Mouse (Mus musculus) MEL (cell line): Measurements from ENCODE around the gene Ppp4c. TPM values are rescaled to one million over a fixed set of nuclear protein-coding genes. Genes with fewer than 3 reads are reported as not detected.

Source experiments
- DNase-seq: peaks from one replicate; pipeline ENCODE4 v3.0.0; 2011; ENCODE audit warnings: low read depth, low spot score
- H3K27ac ChIP-seq: 2 replicates; pipeline ENCODE4 v1.5.1; 2012; ENCODE audit warnings: low read depth, mild to moderate bottlenecking, control low read depth, low read length, moderate library complexity; ENCODE audit not compliant: control insufficient read depth
- H3K27me3 ChIP-seq, 2 experiments: fragments of 150-350 bp in 1 of 2; sonication (generic) in 1 of 2; 2 replicates each; pipeline ENCODE4 v1.6.1; 2012; ENCODE audit warnings: low read length in 2 of 2, mild to moderate bottlenecking in 2 of 2, improper control_type of control experiment in 1 of 2, moderate library complexity in 1 of 2; ENCODE audit not compliant: insufficient read depth in 2 of 2, control insufficient read depth in 1 of 2
- H3K36me3 ChIP-seq, 2 experiments: 2 replicates each; pipeline ENCODE4 v1.6.1; 2012 to 2014; ENCODE audit warnings: low read length in 2 of 2, improper control_type of control experiment in 1 of 2, inconsistent platforms in 1 of 2, mild to moderate bottlenecking in 1 of 2; ENCODE audit not compliant: insufficient read depth in 2 of 2, control insufficient read depth in 1 of 2
- H3K4me1 ChIP-seq, 2 experiments: fragments of 150-350 bp in 1 of 2; sonication (generic) in 1 of 2; 2 replicates each; pipeline ENCODE4 v1.6.1; 2012; ENCODE audit warnings: low read length in 2 of 2, improper control_type of control experiment in 1 of 2, mild to moderate bottlenecking in 1 of 2; ENCODE audit not compliant: insufficient read depth in 2 of 2, control insufficient read depth in 1 of 2
- H3K4me3 ChIP-seq, 2 experiments: fragments of 150-350 bp in 1 of 2; sonication (generic) in 1 of 2; 2 replicates each; pipeline ENCODE4 v1.5.1; 2012; ENCODE audit warnings: low read depth in 2 of 2, low read length in 2 of 2, mild to moderate bottlenecking in 2 of 2, moderate library complexity in 2 of 2, control low read depth in 1 of 2, improper control_type of control experiment in 1 of 2; ENCODE audit not compliant: control insufficient read depth in 1 of 2, insufficient read depth in 1 of 2
- H3K79me2 ChIP-seq: 2 replicates; pipeline ENCODE4 v1.6.1; 2012; ENCODE audit warnings: mild to moderate bottlenecking, low read length, moderate library complexity; ENCODE audit not compliant: control insufficient read depth, poor library complexity, insufficient read depth
- H3K9ac ChIP-seq: 2 replicates; pipeline ENCODE4 v1.6.1; 2012; ENCODE audit warnings: low read depth, mild to moderate bottlenecking, control low read depth, low read length, moderate library complexity; ENCODE audit not compliant: control insufficient read depth, poor library complexity, severe bottlenecking
- H3K9me3 ChIP-seq: fragments of 150-350 bp; sonication (generic); replicated peaks from 2 replicates; pipeline ENCODE4 v1.6.1; 2012; ENCODE audit warnings: mild to moderate bottlenecking, low read length, improper control_type of control experiment, moderate library complexity; ENCODE audit not compliant: insufficient read depth
- BHLHE40 ChIP-seq: IDR thresholded peaks from 2 replicates; pipeline ENCODE4 v1.6.1; 2012; ENCODE audit warnings: low read depth, mild to moderate bottlenecking, inconsistent platforms, low read length, improper control_type of control experiment, borderline replicate concordance
- CHD1 ChIP-seq: IDR thresholded peaks from 2 replicates; pipeline ENCODE4 v1.6.1; 2012; ENCODE audit warnings: low read depth, mild to moderate bottlenecking, inconsistent platforms, low read length, improper control_type of control experiment
- CHD2 ChIP-seq: IDR thresholded peaks from 2 replicates; pipeline ENCODE4 v1.6.1; 2011; ENCODE audit warnings: low read length, improper control_type of control experiment
- CTCF ChIP-seq, 3 experiments: IDR thresholded peaks in 2 of 3; conservative IDR thresholded peaks in 1 of 3; 2 replicates each; pipeline ENCODE4 v1.5.1; 2011 to 2012; ENCODE audit warnings: low read length in 3 of 3, low read depth in 2 of 3, mild to moderate bottlenecking in 2 of 3, improper control_type of control experiment in 1 of 3, inconsistent platforms in 1 of 3, mixed read lengths in 1 of 3, moderate library complexity in 1 of 3; ENCODE audit not compliant: control insufficient read depth in 1 of 3, insufficient read depth in 1 of 3, poor library complexity in 1 of 3, severe bottlenecking in 1 of 3
- EP300 ChIP-seq, 2 experiments: IDR thresholded peaks; 2 replicates each; pipeline ENCODE4 v1.6.1; 2011; ENCODE audit warnings: improper control_type of control experiment in 2 of 2, low read length in 2 of 2, low read depth in 1 of 2, mild to moderate bottlenecking in 1 of 2
- ETS1 ChIP-seq: IDR thresholded peaks from 2 replicates; pipeline ENCODE4 v1.6.1; 2012; ENCODE audit warnings: low read depth, mild to moderate bottlenecking, inconsistent platforms, low read length, improper control_type of control experiment, moderate library complexity
- GATA1 ChIP-seq: IDR thresholded peaks from 2 replicates; pipeline ENCODE4 v1.6.1; 2011; ENCODE audit warnings: low read depth, low read length, improper control_type of control experiment
- HCFC1 ChIP-seq: IDR thresholded peaks from 2 replicates; pipeline ENCODE4 v1.6.1; 2012; ENCODE audit warnings: low read depth, mild to moderate bottlenecking, inconsistent platforms, low read length, improper control_type of control experiment, moderate library complexity
- MAX ChIP-seq: IDR thresholded peaks from 2 replicates; pipeline ENCODE4 v1.6.1; 2011; ENCODE audit warnings: low read length, improper control_type of control experiment
- MAZ ChIP-seq: IDR thresholded peaks from 2 replicates; pipeline ENCODE4 v1.6.1; 2012; ENCODE audit warnings: low read depth, mild to moderate bottlenecking, inconsistent platforms, low read length, improper control_type of control experiment
- MXI1 ChIP-seq: IDR thresholded peaks from 2 replicates; pipeline ENCODE4 v1.6.1; 2011; ENCODE audit warnings: mild to moderate bottlenecking, low read depth, low read length, improper control_type of control experiment
- MYB ChIP-seq: IDR thresholded peaks from 2 replicates; pipeline ENCODE4 v1.6.1; 2011; ENCODE audit warnings: mild to moderate bottlenecking, low read depth, low read length, improper control_type of control experiment
- MYC ChIP-seq: IDR thresholded peaks from 2 replicates; pipeline ENCODE4 v1.6.1; 2011; ENCODE audit warnings: low read depth, mild to moderate bottlenecking, low read length, improper control_type of control experiment, moderate library complexity
- NELFE ChIP-seq: IDR thresholded peaks from 2 replicates; pipeline ENCODE4 v1.6.1; 2011; ENCODE audit warnings: low read depth, low read length, improper control_type of control experiment
- NRF1 ChIP-seq: IDR thresholded peaks from 2 replicates; pipeline ENCODE4 v1.6.1; 2014; ENCODE audit warnings: low read depth, mild to moderate bottlenecking, inconsistent platforms, low read length, improper control_type of control experiment, moderate library complexity; ENCODE audit not compliant: poor library complexity, insufficient read depth, severe bottlenecking
- POLR2A ChIP-seq, 2 experiments: IDR thresholded peaks; 2 replicates each; pipeline ENCODE4 v1.6.1; 2011 to 2012; ENCODE audit warnings: low read length in 2 of 2, mild to moderate bottlenecking in 2 of 2, control low read depth in 1 of 2, improper control_type of control experiment in 1 of 2, low read depth in 1 of 2, moderate library complexity in 1 of 2; ENCODE audit not compliant: control insufficient read depth in 1 of 2, insufficient read depth in 1 of 2, poor library complexity in 1 of 2
- POLR2AphosphoS5 ChIP-seq: IDR thresholded peaks from 2 replicates; pipeline ENCODE4 v1.6.1; 2012; ENCODE audit warnings: low read depth, borderline replicate concordance, mild to moderate bottlenecking, inconsistent platforms, low read length, moderate library complexity, mixed read lengths
- RCOR1 ChIP-seq: IDR thresholded peaks from 2 replicates; pipeline ENCODE4 v1.6.1; 2012; ENCODE audit warnings: low read depth, mild to moderate bottlenecking, inconsistent platforms, low read length, improper control_type of control experiment
- SIN3A ChIP-seq: IDR thresholded peaks from 2 replicates; pipeline ENCODE4 v1.6.1; 2012; ENCODE audit warnings: low read length, improper control_type of control experiment, inconsistent platforms
- TAL1 ChIP-seq: IDR thresholded peaks from 2 replicates; pipeline ENCODE4 v1.6.1; 2012; ENCODE audit warnings: mild to moderate bottlenecking, inconsistent platforms, low read length, moderate library complexity, mixed read lengths
- USF1 ChIP-seq: IDR thresholded peaks from 2 replicates; pipeline ENCODE4 v1.6.1; 2014; ENCODE audit warnings: low read depth, mild to moderate bottlenecking, inconsistent platforms, low read length, improper control_type of control experiment, moderate library complexity
- USF2 ChIP-seq, 2 experiments: IDR thresholded peaks; 2 replicates each; pipeline ENCODE4 v1.6.1; 2011 to 2012; ENCODE audit warnings: improper control_type of control experiment in 2 of 2, low read length in 2 of 2, borderline replicate concordance in 1 of 2, inconsistent platforms in 1 of 2, low read depth in 1 of 2, mild to moderate bottlenecking in 1 of 2; ENCODE audit not compliant: insufficient read depth in 1 of 2
- ZKSCAN1 ChIP-seq: IDR thresholded peaks from 2 replicates; pipeline ENCODE4 v1.6.1; 2012; ENCODE audit warnings: low read depth, mild to moderate bottlenecking, inconsistent platforms, low read length, improper control_type of control experiment, moderate library complexity
- ZMIZ1 ChIP-seq: IDR thresholded peaks from 2 replicates; pipeline ENCODE4 v1.6.1; 2012; ENCODE audit warnings: low read depth, mild to moderate bottlenecking, inconsistent platforms, low read length, improper control_type of control experiment, moderate library complexity
- polyA plus RNA-seq, 2 experiments: library from polyadenylated mRNA; stranded (reverse) in 1 of 2; unstranded in 1 of 2; fragments of >175 nt in 1 of 2; fragments of >200 nt in 1 of 2; gene quantifications; 2 replicates each; pipeline versions ENCODE4 v1.2.1 to v1.2.4; 2012; ENCODE audit warnings: low replicate concordance in 2 of 2, low read depth in 1 of 2; ENCODE audit not compliant: insufficient read length in 2 of 2, insufficient read depth in 1 of 2, missing spikeins in 1 of 2
- total RNA-seq: library from RNA; depleted of rRNA; stranded (reverse); fragments of 300-350 nt; gene quantifications from 2 replicates; pipeline ENCODE4 v1.2.3, GENCODE M21; 2012

Gene Ppp4c
- total and polyA plus RNA-seq, 3 experiments = 257 to 540 (median 265) TPM

DNA sequence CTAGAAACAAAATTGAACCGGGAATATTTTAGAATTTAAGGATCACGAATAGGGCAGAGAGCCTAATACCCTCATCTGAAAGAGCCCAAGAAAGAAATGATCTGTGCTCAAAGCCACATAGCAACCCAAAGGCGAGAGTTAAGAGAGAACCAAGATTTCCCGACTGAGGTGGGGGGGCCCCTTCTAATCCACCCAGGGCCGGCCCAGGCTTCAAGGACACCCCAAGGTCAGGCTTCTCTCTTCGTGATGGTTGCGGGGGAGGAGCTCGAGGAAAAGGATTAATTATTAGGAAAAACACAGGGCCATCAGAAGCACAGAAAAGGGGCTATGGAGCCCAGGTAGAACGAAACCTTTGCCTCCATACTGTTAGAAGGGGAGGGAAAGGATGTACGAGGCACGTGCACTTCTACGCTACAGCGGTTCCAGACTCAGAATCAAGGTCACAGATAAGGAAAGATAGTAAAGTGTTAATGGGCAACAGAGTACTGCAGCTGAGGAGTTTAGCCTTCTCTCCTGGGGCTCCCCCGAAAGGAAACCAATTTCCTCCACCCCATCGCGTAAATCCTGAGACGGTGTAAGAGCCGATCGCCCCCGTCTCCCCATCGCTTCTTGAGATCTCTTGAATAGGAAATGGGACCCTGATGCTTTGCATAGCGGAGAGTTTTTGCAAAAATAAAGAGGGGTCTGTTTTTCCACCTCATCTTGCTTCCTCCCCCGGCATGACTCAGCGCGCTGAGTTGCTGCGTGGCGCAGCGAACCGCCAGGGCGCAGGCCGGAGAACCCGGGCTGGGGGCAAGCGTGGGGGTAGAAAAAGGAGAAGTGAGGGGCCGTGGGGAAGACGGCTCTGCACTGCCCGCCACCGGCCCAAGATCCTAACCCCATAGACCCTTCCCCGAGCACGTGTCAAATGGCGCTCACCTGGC, 6.1 kb upstream of the Ppp4c start:
- Histone ChIP-seq H3K79me2 (peaks cover 35% of the 10 kb centered on the region), H3K9me3 (no peaks in the 10 kb centered on the region), H3K4me3 (peak overlapping the region; percentile 87 to 95), H3K9ac (peak overlapping the region; percentile 96), H3K27ac (peak overlapping the region; percentile 94), H3K4me1 (peaks cover 17 to 38% of the 10 kb centered on the region in 2 experiments), H3K27me3 (no peaks in the 10 kb centered on the region), H3K36me3 (peaks cover 13 to 46% of the 10 kb centered on the region in 2 experiments)
- DNase-seq = no peak
- peak; percentile 72 for TF ChIP-seq ETS1
- peak; percentile 23 for TF ChIP-seq NELFE
- TF ChIP-seq EP300 (IDR thresholded peaks at IDR 0.05; ENCODE audit: low read depth in 1 of 2, low read length in 2 of 2) = 0 out of 4 replicates have a peak, but pooled peaks of 1 of the 2 experiments have one; percentile 2
- peak; percentile 70 for TF ChIP-seq GATA1
- TF ChIP-seq MAX = peak; percentile 86
- no peak for TF ChIP-seq USF2 (IDR thresholded peaks at IDR 0.05; ENCODE audit: borderline replicate concordance in 1 of 2, insufficient read depth in 1 of 2, low read depth in 1 of 2, low read length in 2 of 2)
- peak; percentile 61; the same call in 1 of the 2 replicates for TF ChIP-seq ZMIZ1
- TF ChIP-seq NRF1 = no peak
- peak; percentile 60; the same call in 1 of the 2 replicates for TF ChIP-seq USF1
- 0 out of 2 replicates have a peak, but pooled peaks have one; percentile 6 for TF ChIP-seq RCOR1
- no peak for TF ChIP-seq ZKSCAN1
- no peak for TF ChIP-seq CHD2
- TF ChIP-seq BHLHE40 = peak; percentile 96
- peak; percentile 90; the same call in 1 of the 2 replicates for TF ChIP-seq MYC
- TF ChIP-seq TAL1 = no peak
- no peak; the same call in 1 of the 2 replicates for TF ChIP-seq HCFC1
- TF ChIP-seq SIN3A = peak; percentile 61; the same call in 1 of the 2 replicates
- TF ChIP-seq MYB = no peak
- 0 out of 2 replicates have a peak, but pooled peaks have one; percentile 35 for TF ChIP-seq MAZ
- no peak for TF ChIP-seq POLR2AphosphoS5
- TF ChIP-seq POLR2A (IDR thresholded peaks at IDR 0.05; ENCODE audit: control insufficient read depth in 1 of 2, insufficient read depth in 1 of 2, low read depth in 1 of 2, low read length in 2 of 2, poor library complexity in 1 of 2) = peak in 1 of 2 experiments; percentile 6; a peak in 1 of 4 replicates
- 0 out of 2 replicates have a peak, but pooled peaks have one; percentile 38 for TF ChIP-seq CHD1
- no peak for TF ChIP-seq CTCF (IDR thresholded peaks at IDR 0.05 in 2 of 3, conservative IDR thresholded peaks at IDR 0.05 in 1 of 3; ENCODE audit: control insufficient read depth in 1 of 3, insufficient read depth in 1 of 3, low read depth in 2 of 3, low read length in 3 of 3, poor library complexity in 1 of 3, severe bottlenecking in 1 of 3)
- peak; percentile 95 for TF ChIP-seq MXI1
